15 mouse cellular contexts compared by ENCODE assay signal in genomic region chr8:45002686-45003085, GRCm38 (mm10).
DNase-seq lines count a peak whose midpoint lies in the region; ATAC-seq and TF ChIP-seq lines count a peak whose summit lies in the region.
"Had no signal": no experiment of that assay in that cellular context is flagged by ENCODE, and none has a peak within 500 bp of the region (broad histone marks: within the 10 kb centered on the region; RNA-seq: fewer than 3 reads in every experiment).

No protein-coding gene starts in this region.

- no peak for ATAC-seq in neural tube, embryonic 11.5 days (ENCODE audit: insufficient read depth, low FRiP score, low TSS enrichment)
- ATAC-seq in neural tube, embryonic 15.5 days (ENCODE audit: low FRiP score) = no peak
- ATAC-seq: activated CD4-positive, CD25-positive, alpha-beta regulatory T cell, adult 4 months had no signal

- TF ChIP-seq CTCF in kidney, adult 2 months (conservative IDR thresholded peaks at IDR 0.05; ENCODE audit: insufficient read depth, insufficient read length, low read depth, low read length) = no peak

- WGBS in kidney, adult 2 months = 51% methylated on average over 4 of the region's 4 CpGs
- WGBS in neural tube, embryonic 11.5 days = 64% methylated on average over 4 of the region's 4 CpGs
- WGBS in neural tube, embryonic 15.5 days = 40% methylated on average over 4 of the region's 4 CpGs

- no peaks in the 10 kb centered on the region for H3K36me3 ChIP-seq in kidney, adult 2 months (ENCODE audit: control insufficient read depth, insufficient read depth, low read length)
- 0 out of 2 replicates have a peak, but pooled peaks cover 2% of the 10 kb centered on the region for H3K36me3 ChIP-seq in neural tube, embryonic 11.5 days (ENCODE audit: control insufficient read depth, insufficient read depth, low read length)
- H3K36me3 ChIP-seq in neural tube, embryonic 15.5 days = no peaks in the 10 kb centered on the region
- H3K36me3 ChIP-seq: hindbrain, embryonic 15.5 days had no signal

- H3K27ac ChIP-seq in kidney, adult 2 months (ENCODE audit: insufficient read depth, low read depth, low read length) = no peak overlapping the region
- H3K27ac ChIP-seq in neural tube, embryonic 11.5 days (ENCODE audit: low read depth, low read length) = no peak overlapping the region
- 0 out of 2 replicates have a peak overlapping the region, but pooled peaks have one; percentile 11 for H3K27ac ChIP-seq in neural tube, embryonic 15.5 days (replicated peaks)
- H3K27ac ChIP-seq: hindbrain, embryonic 15.5 days; lung, embryonic 15.5 days had no signal

- H3K27me3 ChIP-seq in kidney, adult 2 months (replicated peaks; ENCODE audit: control insufficient read depth, insufficient read depth, low read length) = no peaks in the 10 kb centered on the region
- H3K27me3 ChIP-seq in neural tube, embryonic 11.5 days (ENCODE audit: control insufficient read depth, insufficient read depth, low read length) = no peaks in the 10 kb centered on the region
- H3K27me3 ChIP-seq in neural tube, embryonic 15.5 days (replicated peaks) = no peaks in the 10 kb centered on the region
- H3K27me3 ChIP-seq: hindbrain, embryonic 15.5 days; lung, embryonic 15.5 days had no signal

- no peaks in the 10 kb centered on the region for H3K9me3 ChIP-seq in neural tube, embryonic 11.5 days (ENCODE audit: control insufficient read depth, low read length)
- no peaks in the 10 kb centered on the region for H3K9me3 ChIP-seq in neural tube, embryonic 15.5 days (replicated peaks)
- H3K9me3 ChIP-seq: hindbrain, embryonic 15.5 days; lung, embryonic 15.5 days; megakaryocyte, embryonic 14.5 days had no signal

- peak; percentile 59 for DNase-seq in embryo, embryonic 10 days (ENCODE audit: low spot score)
- DNase-seq in embryo, embryonic 11 days = no peak
- DNase-seq in kidney, adult 2 months = peak; percentile 42
- no peak for DNase-seq in kidney, adult 8-10 months
- peak; percentile 41 for DNase-seq in neural tube, embryonic 11.5 days (ENCODE audit: low spot score)
- DNase-seq in neural tube, embryonic 10.5 days (ENCODE audit: extremely low spot score, low spot score) = no peak
- DNase-seq in thymus, postnatal 10 days (ENCODE audit: low spot score in 2 of 2) = no peak
- DNase-seq: B cell, adult 2 months; liver; right cerebral cortex, postnatal 14 days had no signal

- H3K4me1 ChIP-seq in kidney, adult 2 months (ENCODE audit: control insufficient read depth, insufficient read depth, low read length) = peaks cover 29% of the 10 kb centered on the region
- peaks cover 8% of the 10 kb centered on the region for H3K4me1 ChIP-seq in neural tube, embryonic 11.5 days (ENCODE audit: control insufficient read depth, insufficient read depth, low read length)
- H3K4me1 ChIP-seq in neural tube, embryonic 15.5 days = peaks cover 35% of the 10 kb centered on the region
- H3K4me1 ChIP-seq: megakaryocyte, embryonic 14.5 days had no signal

- H3K9ac ChIP-seq in neural tube, embryonic 11.5 days (ENCODE audit: low read length) = no peak overlapping the region
- H3K9ac ChIP-seq in neural tube, embryonic 15.5 days (replicated peaks) = no peak overlapping the region
- H3K9ac ChIP-seq: hindbrain, embryonic 15.5 days; lung, embryonic 15.5 days had no signal

- H3K4me3 ChIP-seq in kidney, adult 2 months (ENCODE audit: insufficient read depth, low read depth, low read length) = no peak overlapping the region
- H3K4me3 ChIP-seq in neural tube, embryonic 11.5 days (ENCODE audit: low read depth, low read length) = no peak overlapping the region
- H3K4me3 ChIP-seq in neural tube, embryonic 15.5 days (replicated peaks) = no peak overlapping the region
- H3K4me3 ChIP-seq: hindbrain, embryonic 15.5 days; lung, embryonic 15.5 days; megakaryocyte, embryonic 14.5 days had no signal

- TF ChIP-seq POLR2A in kidney, adult 2 months (IDR thresholded peaks at IDR 0.05; ENCODE audit: low read depth, low read length) = no peak

- no peak overlapping the region for H3K4me2 ChIP-seq in neural tube, embryonic 11.5 days (ENCODE audit: low read depth)
- peak overlapping the region; percentile 5; the same call in 1 of the 2 replicates for H3K4me2 ChIP-seq in neural tube, embryonic 15.5 days
- H3K4me2 ChIP-seq: hindbrain, embryonic 15.5 days; lung, embryonic 15.5 days had no signal

Comparison
In these comparisons a context has a peak if more than half of its experiments do, and no peak if none do; other contexts are left out.
1. DNase-seq: peak in embryo, embryonic 10 days (single experiment), kidney, adult 2 months (single experiment) and neural tube, embryonic 11.5 days (single experiment); none in embryo, embryonic 11 days (single experiment), kidney, adult 8-10 months (0 of 2), neural tube, embryonic 10.5 days (single experiment) and thymus, postnatal 10 days (0 of 2).